Mouse (Mus musculus): ENCODE results near the gene Cyp2w1. TPM values are rescaled to one million over a fixed set of nuclear protein-coding genes. Genes with fewer than 3 reads are reported as not detected.
A peak's percentile ranks its signal among the peaks of the same experiment; 100 is the strongest.

Cyp2w1 gene
- polyA plus RNA-seq, 1 experiment from 2014 or later, result not detected

- Histone ChIP-seq H3K27ac (ENCODE audit: low read depth, low read length) (no peak overlapping the region), H3K36me3 (ENCODE audit: control insufficient read depth, insufficient read depth, low read length) (no peaks in the 10 kb centered on the region), H3K27me3 (ENCODE audit: control insufficient read depth, insufficient read depth, low read length) (no peaks in the 10 kb centered on the region), H3K9ac (ENCODE audit: low read length) (no peak overlapping the region), H3K4me1 (ENCODE audit: control insufficient read depth, insufficient read depth, low read length) (0 out of 2 replicates have a peak, but pooled peaks cover 4% of the 10 kb centered on the region), H3K9me3 (ENCODE audit: control insufficient read depth, low read length) (no peaks in the 10 kb centered on the region), H3K4me2 (ENCODE audit: low read depth) (no peak overlapping the region), H3K4me3 (ENCODE audit: low read depth, low read length) (no peak overlapping the region)
- DNase-seq (ENCODE audit: low spot score) (no peak), ATAC-seq (ENCODE audit: insufficient read depth, low FRiP score, low TSS enrichment) (no peak)
- 71% methylated on average over 7 of the region's 7 CpGs for WGBS
Observed at GRCm38 (mm10) chr5:139405478-139405877, 53.1 kb downstream of the Cyp2w1 start.

GRCm38 (mm10) chr5:139405953-139406352, 53.5 kb downstream of the Cyp2w1 start:
- WGBS, result 70% methylated on average over 3 of the region's 3 CpGs
- no peaks in the 10 kb centered on the region for H3K27me3 ChIP-seq (ENCODE audit: control insufficient read depth, insufficient read depth, low read length)
- H3K4me2 ChIP-seq (ENCODE audit: low read depth), result no peak overlapping the region
- no peaks in the 10 kb centered on the region for H3K9me3 ChIP-seq (ENCODE audit: control insufficient read depth, low read length)
- ATAC-seq (ENCODE audit: insufficient read depth, low FRiP score, low TSS enrichment) (no peak), DNase-seq (ENCODE audit: low spot score) (no peak)
- H3K27ac ChIP-seq (ENCODE audit: low read depth, low read length), result no peak overlapping the region
- H3K4me3 ChIP-seq (ENCODE audit: low read depth, low read length), result no peak overlapping the region
- no peak overlapping the region for H3K9ac ChIP-seq (ENCODE audit: low read length)
- H3K4me1 ChIP-seq (ENCODE audit: control insufficient read depth, insufficient read depth, low read length), result 0 out of 2 replicates have a peak, but pooled peaks cover 4% of the 10 kb centered on the region
- H3K36me3 ChIP-seq (ENCODE audit: control insufficient read depth, insufficient read depth, low read length), result no peaks in the 10 kb centered on the region

MicroRNAs within 50 kb of the gene (microRNA counts, 519-probe panel; counts per million panel counts)
- 171 counts per million, percentile 57 among the panel's probes with 10 or more counts for microRNA mmu-miR-339-3p
- microRNA mmu-miR-339-5p, result 171 counts per million, percentile 57 among the panel's probes with 10 or more counts

Small RNA genes within 50 kb of the gene (microRNA-seq; reads per million reads assigned to microRNA genes)
- 249 reads per million, percentile 62 among the genes with 10 or more reads in this experiment for gene Mir339

Other genes with a start within 250 kb of the Cyp2w1 start
- 32.4 and 39.4 TPM in 2 replicates for gene Prkar1b, start 202.6 kb upstream of the Cyp2w1 start, polyA plus RNA-seq (2014; fragmentation: Nextera tagmentation; extraction: Ambion mirVana)
- gene Dnaaf5, start 202.4 kb upstream of the Cyp2w1 start, polyA plus RNA-seq (2014; fragmentation: Nextera tagmentation; extraction: Ambion mirVana), result 8.5 and 10.6 TPM in 2 replicates
- 45.3 and 48.9 TPM in 2 replicates for gene Sun1, start 152.0 kb upstream of the Cyp2w1 start, polyA plus RNA-seq (2014; fragmentation: Nextera tagmentation; extraction: Ambion mirVana)
- gene Get4, start 100.3 kb upstream of the Cyp2w1 start, polyA plus RNA-seq (2014; fragmentation: Nextera tagmentation; extraction: Ambion mirVana), result 143 and 145 TPM in 2 replicates
- 7.7 and 8.4 TPM in 2 replicates for gene Adap1, start 27.0 kb upstream of the Cyp2w1 start, polyA plus RNA-seq (2014; fragmentation: Nextera tagmentation; extraction: Ambion mirVana)
- 141 and 142 TPM in 2 replicates for gene Cox19, start 1.2 kb upstream of the Cyp2w1 start, polyA plus RNA-seq (2014; fragmentation: Nextera tagmentation; extraction: Ambion mirVana)
- gene Gpr146, start 25.1 kb downstream of the Cyp2w1 start, polyA plus RNA-seq (2014; fragmentation: Nextera tagmentation; extraction: Ambion mirVana), result 2.4 TPM in 2 replicates
- gene C130050O18Rik, start 52.7 kb downstream of the Cyp2w1 start, polyA plus RNA-seq (2014; fragmentation: Nextera tagmentation; extraction: Ambion mirVana), result 0.18 and 0.36 TPM in 2 replicates
- gene Gper1, start 70.5 kb downstream of the Cyp2w1 start, polyA plus RNA-seq (2014; fragmentation: Nextera tagmentation; extraction: Ambion mirVana), result 2.9 and 4.4 TPM in 2 replicates
- 32.0 and 37.6 TPM in 2 replicates for gene 3110082I17Rik, start 107.9 kb downstream of the Cyp2w1 start, polyA plus RNA-seq (2014; fragmentation: Nextera tagmentation; extraction: Ambion mirVana)
- 5.4 and 7.9 TPM in 2 replicates for gene Zfand2a, start 131.9 kb downstream of the Cyp2w1 start, polyA plus RNA-seq (2014; fragmentation: Nextera tagmentation; extraction: Ambion mirVana)
- 44.9 and 45.2 TPM in 2 replicates for gene Uncx, start 190.9 kb downstream of the Cyp2w1 start, polyA plus RNA-seq (2014; fragmentation: Nextera tagmentation; extraction: Ambion mirVana)